Mouse (Mus musculus) forebrain, embryonic 15.5 days (tissue): ENCODE data around the gene Npvf. TPM values are rescaled to one million over a fixed set of nuclear protein-coding genes. Genes with fewer than 3 reads are reported as not detected.
"Not testable (repeated sequence)": the region's sequence is repeated elsewhere in the genome, so short reads cannot be mapped to it uniquely, and the experiment has no call there.

Experiments
- ATAC-seq: fragments of 200-750 bp; cut with Nextera tagmentation; replicated peaks from 2 replicates; pipeline ENCODE4 v1.8.0; 2017; ENCODE audit warnings: mild to moderate bottlenecking, moderate TSS enrichment, moderate library complexity
- H3K27ac ChIP-seq: fragments of 300-500 bp; sonication (generic); replicated peaks from 2 replicates; pipeline ENCODE4 v1.5.1; 2015; ENCODE audit warnings: mild to moderate bottlenecking, inconsistent platforms
- H3K27me3 ChIP-seq: fragments of 300-500 bp; sonication (generic); 2 replicates; pipeline ENCODE4 v1.6.1; 2015; ENCODE audit warnings: inconsistent platforms
- H3K36me3 ChIP-seq: fragments of 300-500 bp; sonication (generic); 2 replicates; pipeline ENCODE4 v1.6.1; 2015; ENCODE audit warnings: mild to moderate bottlenecking, inconsistent platforms
- H3K4me1 ChIP-seq: fragments of 300-500 bp; sonication (generic); 2 replicates; pipeline ENCODE4 v1.6.1; 2015; ENCODE audit warnings: inconsistent platforms
- H3K4me2 ChIP-seq: fragments of 300-500 bp; sonication (generic); replicated peaks from 2 replicates; pipeline ENCODE4 v1.6.1; 2015; ENCODE audit warnings: mild to moderate bottlenecking, inconsistent platforms
- H3K4me3 ChIP-seq: fragments of 300-500 bp; sonication (generic); 2 replicates; pipeline ENCODE4 v1.5.1; 2015; ENCODE audit warnings: mild to moderate bottlenecking, inconsistent platforms
- H3K9ac ChIP-seq: fragments of 300-500 bp; sonication (generic); replicated peaks from 2 replicates; pipeline ENCODE4 v1.6.1; 2015; ENCODE audit warnings: mild to moderate bottlenecking, inconsistent platforms
- H3K9me3 ChIP-seq: fragments of 300-500 bp; sonication (generic); 2 replicates; pipeline ENCODE4 v1.6.1; 2016; ENCODE audit warnings: inconsistent platforms
- WGBS: fragments of 180-500 bp; shearing (Covaris S2); methylation state at CpG from one replicate; pipeline ENCODE4 v1.1.7; 2015; ENCODE audit warnings: mixed read lengths; 5-methylcytosine and 5-hydroxymethylcytosine counted together
- polyA plus RNA-seq: library from polyadenylated mRNA; unstranded; fragments of >200 nt; fragmentation: Nextera tagmentation; extraction: Ambion mirVana; gene quantifications from 2 replicates; pipeline ENCODE4 v1.2.1, GENCODE M21; 2015

The Npvf gene
- polyA plus RNA-seq, 1 experiment from 2014 or later: 1.0 TPM

GRCm38 (mm10) chr6:50618273-50618672 lies 36.0 kb downstream of the Npvf start:
- not testable (repeated sequence) for H3K27me3 ChIP-seq, ATAC-seq, H3K4me3 ChIP-seq, H3K4me1 ChIP-seq, H3K36me3 ChIP-seq, H3K9me3 ChIP-seq, H3K4me2 ChIP-seq, H3K27ac ChIP-seq, H3K9ac ChIP-seq
- 88% methylated on average over 1 of the region's 1 CpGs for WGBS

GRCm38 (mm10) chr6:50601620-50602019 lies 52.6 kb downstream of the Npvf start:
- ATAC-seq: no peak
- Histone ChIP-seq H3K9ac (no peak overlapping the region), H3K27ac (no peak overlapping the region), H3K9me3 (no peaks in the 10 kb centered on the region), H3K27me3 (no peaks in the 10 kb centered on the region), H3K4me1 (peaks cover under 1% of the 10 kb centered on the region; the same call in 1 of the 2 replicates), H3K4me2 (no peak overlapping the region), H3K36me3 (no peaks in the 10 kb centered on the region), H3K4me3 (no peak overlapping the region)
- WGBS: 32% methylated on average over 4 of the region's 4 CpGs

Other genes with a start within 250 kb of the Npvf start
- 3.6 and 5.0 TPM in 2 replicates for gene Osbpl3, start 198.2 kb downstream of the Npvf start, polyA plus RNA-seq
- 64.2 and 64.4 TPM in 2 replicates for gene Cycs, start 87.9 kb downstream of the Npvf start, polyA plus RNA-seq
- 0.95 and 1.3 TPM in 2 replicates for gene 4921507P07Rik, start 57.8 kb downstream of the Npvf start, polyA plus RNA-seq